Mouse (Mus musculus): Measurements from ENCODE around the gene Fopnl. TPM values are rescaled to one million over a fixed set of nuclear protein-coding genes. Genes with fewer than 3 reads are reported as not detected.

The Fopnl gene
- 100 to 1,000 TPM; 110 to 124 TPM for polyA plus RNA-seq (2017; shearing (Covaris generic))

- peak; percentile 100 for ATAC-seq
These were observed at the start of gene Fopnl for GRCm38 (mm10) chr16:14316884-14317876. TSS of gene Fopnl (minus strand) at chr16:14317405.

GRCm38 (mm10) chr16:14366017-14366416 is 48.8 kb upstream of the Fopnl start:
- no peak for ATAC-seq

GRCm38 (mm10) chr16:14365457-14365856 is 48.3 kb upstream of the Fopnl start:
- no peak for ATAC-seq

- ATAC-seq = no peak
These were observed 46.9 kb upstream of the Fopnl start for GRCm38 (mm10) chr16:14364066-14364465.

- no peak for ATAC-seq
These were observed 46.3 kb upstream of the Fopnl start for GRCm38 (mm10) chr16:14363496-14363895.

- peak; percentile 70 for ATAC-seq
These were observed 45.1 kb upstream of the Fopnl start for GRCm38 (mm10) chr16:14362099-14362820.

- peak; percentile 83 for ATAC-seq
These were observed 44.3 kb upstream of the Fopnl start, which contains the start of gene Abcc1 for GRCm38 (mm10) chr16:14361362-14362098. TSS of gene Abcc1 (plus strand) at chr16:14361558.

- ATAC-seq = no peak
These were observed 43.7 kb upstream of the Fopnl start for GRCm38 (mm10) chr16:14360931-14361330.

GRCm38 (mm10) chr16:14358531-14358930 is 41.3 kb upstream of the Fopnl start:
- ATAC-seq = no peak

- ATAC-seq = no peak
These were observed 40.7 kb upstream of the Fopnl start for GRCm38 (mm10) chr16:14357859-14358258.

- no peak for ATAC-seq
These were observed 35.5 kb upstream of the Fopnl start for GRCm38 (mm10) chr16:14352663-14353062.

- no peak for ATAC-seq
These were observed 35.0 kb upstream of the Fopnl start for GRCm38 (mm10) chr16:14352234-14352633.

GRCm38 (mm10) chr16:14351571-14351970 is 34.4 kb upstream of the Fopnl start:
- ATAC-seq = no peak

GRCm38 (mm10) chr16:14344967-14345366 is 27.8 kb upstream of the Fopnl start:
- no peak for ATAC-seq

GRCm38 (mm10) chr16:14328156-14328555 is 11.0 kb upstream of the Fopnl start:
- no peak for ATAC-seq

GRCm38 (mm10) chr16:14320494-14320893 is 3.3 kb upstream of the Fopnl start:
- ATAC-seq = no peak

GRCm38 (mm10) chr16:14319681-14320080 is 2.5 kb upstream of the Fopnl start:
- no peak for ATAC-seq

- no peak for ATAC-seq
These were observed 4.3 kb downstream of the Fopnl start for GRCm38 (mm10) chr16:14312914-14313313.

GRCm38 (mm10) chr16:14311371-14311770 is 5.8 kb downstream of the Fopnl start:
- ATAC-seq = peak; percentile 60

GRCm38 (mm10) chr16:14309833-14310232 is 7.4 kb downstream of the Fopnl start:
- ATAC-seq = no peak

- ATAC-seq = no peak
These were observed 8.7 kb downstream of the Fopnl start for GRCm38 (mm10) chr16:14308245-14309073.

- ATAC-seq = no peak
These were observed 9.8 kb downstream of the Fopnl start for GRCm38 (mm10) chr16:14307373-14307772.
